Mouse (Mus musculus): ENCODE measurements around the gene Susd4.

Susd4 gene

GRCm38 (mm10) chr1:182916166-182916565 is 152.5 kb downstream of the Susd4 start:
- no peak for DNase-seq (ENCODE audit: low spot score)

GRCm38 (mm10) chr1:182918718-182919346 is 155.2 kb downstream of the Susd4 start:
- DNase-seq (ENCODE audit: low spot score): no peak

- DNase-seq (ENCODE audit: low spot score): no peak
Observed at GRCm38 (mm10) chr1:182922824-182923223, 159.2 kb downstream of the Susd4 start.

GRCm38 (mm10) chr1:182926465-182926864 is 162.8 kb downstream of the Susd4 start:
- DNase-seq (ENCODE audit: low spot score): no peak

- no peak for DNase-seq (ENCODE audit: low spot score)
Observed at GRCm38 (mm10) chr1:182927878-182928851, 164.5 kb downstream of the Susd4 start.

- DNase-seq (ENCODE audit: low spot score): no peak
Observed at GRCm38 (mm10) chr1:182935469-182935868, 171.8 kb downstream of the Susd4 start.

- DNase-seq (ENCODE audit: low spot score): no peak
Observed at GRCm38 (mm10) chr1:182937486-182938120, 173.9 kb downstream of the Susd4 start.

GRCm38 (mm10) chr1:182941921-182942320 is 178.3 kb downstream of the Susd4 start:
- no peak for DNase-seq (ENCODE audit: low spot score)

- DNase-seq (ENCODE audit: low spot score): no peak
Observed at GRCm38 (mm10) chr1:182943911-182944310, 180.3 kb downstream of the Susd4 start.

GRCm38 (mm10) chr1:182944638-182945037 is 181.0 kb downstream of the Susd4 start:
- no peak for DNase-seq (ENCODE audit: low spot score)

GRCm38 (mm10) chr1:182945561-182945960 is 181.9 kb downstream of the Susd4 start:
- DNase-seq (ENCODE audit: low spot score): no peak
